Mouse (Mus musculus): ENCODE data around the gene Vwa2. TPM values are rescaled to one million over a fixed set of nuclear protein-coding genes. Genes with fewer than 3 reads are reported as not detected.

The Vwa2 gene
- polyA plus RNA-seq, 1 experiment = 0.42 TPM

DNA sequence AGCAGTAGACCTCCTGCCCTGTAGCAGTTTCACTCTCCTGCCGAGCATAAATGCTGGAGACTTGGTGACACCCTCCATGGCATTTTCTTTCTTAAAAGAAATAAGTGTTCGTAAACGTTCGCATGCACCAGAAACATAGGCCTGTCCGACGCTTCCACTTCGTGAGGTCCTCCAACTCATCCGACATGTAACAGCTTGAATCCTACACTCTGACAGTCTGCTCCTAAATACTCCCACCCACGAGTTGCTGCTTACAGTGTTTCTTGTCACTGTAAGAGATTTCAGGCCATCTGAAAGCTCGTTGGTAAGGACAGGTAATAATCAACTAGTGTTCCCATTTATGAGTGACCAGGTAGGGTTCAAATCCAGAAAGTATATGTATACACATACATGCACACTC lies 13.8 kb downstream of the Vwa2 start:
- Histone ChIP-seq H3K27ac (ENCODE audit: control insufficient read depth, insufficient read depth, low read depth, low read length) (no peak overlapping the region), H3K36me3 (ENCODE audit: control insufficient read depth, insufficient read depth, low read length) (no peaks in the 10 kb centered on the region), H3K4me1 (ENCODE audit: control insufficient read depth, insufficient read depth, low read length) (peaks cover 2% of the 10 kb centered on the region), H3K4me3 (ENCODE audit: control insufficient read depth, low read depth, low read length) (no peak overlapping the region), H3K27me3 (ENCODE audit: control insufficient read depth, insufficient read depth, low read length) (no peaks in the 10 kb centered on the region)
- no peak for TF ChIP-seq POLR2A (IDR thresholded peaks at IDR 0.05; ENCODE audit: control insufficient read depth, low read depth, low read length)

DNA sequence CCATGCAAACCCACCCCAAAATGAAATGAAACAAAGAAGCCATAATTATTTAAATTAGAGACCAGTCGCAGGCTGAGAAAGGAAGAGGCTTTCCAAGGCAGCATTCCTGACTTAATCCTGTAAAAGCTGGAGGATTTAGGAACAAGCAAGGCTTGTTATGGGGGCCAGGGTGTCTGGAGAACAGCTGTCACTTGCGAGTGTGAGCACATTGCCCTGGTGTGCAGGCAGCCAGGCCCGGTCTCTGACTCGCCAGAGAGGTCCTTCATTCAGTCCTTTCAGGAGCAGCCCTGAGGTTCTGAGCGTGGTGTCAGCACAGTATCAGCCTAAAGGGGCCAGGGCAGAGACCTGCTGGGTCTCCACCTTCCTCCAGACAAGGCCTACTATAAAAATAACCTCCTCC lies 14.6 kb downstream of the Vwa2 start:
- H3K4me1 ChIP-seq (ENCODE audit: control insufficient read depth, insufficient read depth, low read length) = peaks cover 2% of the 10 kb centered on the region
- TF ChIP-seq CTCF (IDR thresholded peaks at IDR 0.05; ENCODE audit: control insufficient read depth, insufficient read depth, insufficient replicate concordance, low read depth, low read length) (no peak), POLR2A (IDR thresholded peaks at IDR 0.05; ENCODE audit: control insufficient read depth, low read depth, low read length) (no peak)
- H3K4me3 ChIP-seq (ENCODE audit: control insufficient read depth, low read depth, low read length) = no peak overlapping the region
- no peaks in the 10 kb centered on the region for H3K36me3 ChIP-seq (ENCODE audit: control insufficient read depth, insufficient read depth, low read length)
- H3K27me3 ChIP-seq (ENCODE audit: control insufficient read depth, insufficient read depth, low read length) = no peaks in the 10 kb centered on the region
- H3K27ac ChIP-seq (ENCODE audit: control insufficient read depth, insufficient read depth, low read depth, low read length) = no peak overlapping the region

DNA sequence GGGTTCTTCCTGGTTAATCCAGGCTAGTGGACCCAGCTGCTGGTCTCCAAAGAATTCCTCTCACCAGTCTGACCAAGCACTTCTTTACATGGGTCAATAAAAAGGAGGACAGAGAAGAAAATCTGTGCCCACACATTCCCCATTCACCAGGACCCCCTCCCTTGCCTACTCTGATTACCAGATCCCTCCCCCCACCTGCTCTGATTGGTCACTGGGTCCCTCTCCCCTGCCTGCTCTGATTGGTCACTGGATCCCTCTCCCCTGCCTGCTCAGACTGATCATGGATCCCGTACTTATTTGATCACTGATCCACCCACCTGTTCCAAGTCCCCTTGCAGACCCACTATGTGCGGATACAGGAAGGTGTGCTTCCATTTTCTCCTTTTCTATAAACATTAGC lies 17.4 kb downstream of the Vwa2 start:
- H3K36me3 ChIP-seq (ENCODE audit: control insufficient read depth, insufficient read depth, low read length) = no peaks in the 10 kb centered on the region
- H3K27ac ChIP-seq (ENCODE audit: control insufficient read depth, insufficient read depth, low read depth, low read length) = no peak overlapping the region
- TF ChIP-seq CTCF (IDR thresholded peaks at IDR 0.05; ENCODE audit: control insufficient read depth, insufficient read depth, insufficient replicate concordance, low read depth, low read length) (no peak), POLR2A (IDR thresholded peaks at IDR 0.05; ENCODE audit: control insufficient read depth, low read depth, low read length) (no peak)

DNA sequence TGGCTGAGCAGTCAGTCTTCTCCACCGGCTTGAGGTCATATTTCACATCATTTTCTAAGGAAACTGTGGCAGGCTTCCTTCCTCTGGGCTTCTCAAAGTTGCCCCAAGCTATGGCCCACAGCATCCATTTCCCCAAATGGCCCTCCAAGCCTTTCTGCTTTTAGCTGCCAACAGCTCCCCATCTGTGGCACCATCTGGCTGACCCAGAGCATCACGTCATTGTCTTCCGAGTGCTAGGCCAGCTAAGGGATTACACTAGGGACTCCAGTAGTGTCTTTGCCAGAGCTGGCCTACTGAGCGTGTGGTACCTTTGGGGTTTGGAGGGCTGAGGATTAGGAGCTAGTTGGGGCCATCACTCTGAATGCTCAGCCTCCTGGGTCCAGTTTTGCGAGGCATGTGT lies 18.5 kb downstream of the Vwa2 start:
- Histone ChIP-seq H3K27me3 (ENCODE audit: control insufficient read depth, insufficient read depth, low read length) (no peaks in the 10 kb centered on the region), H3K4me1 (ENCODE audit: control insufficient read depth, insufficient read depth, low read length) (peaks cover 2% of the 10 kb centered on the region), H3K27ac (ENCODE audit: control insufficient read depth, insufficient read depth, low read depth, low read length) (no peak overlapping the region), H3K4me3 (ENCODE audit: control insufficient read depth, low read depth, low read length) (no peak overlapping the region), H3K36me3 (ENCODE audit: control insufficient read depth, insufficient read depth, low read length) (no peaks in the 10 kb centered on the region)
- TF ChIP-seq CTCF (IDR thresholded peaks at IDR 0.05; ENCODE audit: control insufficient read depth, insufficient read depth, insufficient replicate concordance, low read depth, low read length) (no peak), POLR2A (IDR thresholded peaks at IDR 0.05; ENCODE audit: control insufficient read depth, low read depth, low read length) (no peak)

More for the DNA sequence above, 17.4 kb downstream of the Vwa2 start:
- Histone ChIP-seq H3K27me3 (ENCODE audit: control insufficient read depth, insufficient read depth, low read length) (no peaks in the 10 kb centered on the region), H3K4me1 (ENCODE audit: control insufficient read depth, insufficient read depth, low read length) (peaks cover 2% of the 10 kb centered on the region), H3K4me3 (ENCODE audit: control insufficient read depth, low read depth, low read length) (no peak overlapping the region)

DNA sequence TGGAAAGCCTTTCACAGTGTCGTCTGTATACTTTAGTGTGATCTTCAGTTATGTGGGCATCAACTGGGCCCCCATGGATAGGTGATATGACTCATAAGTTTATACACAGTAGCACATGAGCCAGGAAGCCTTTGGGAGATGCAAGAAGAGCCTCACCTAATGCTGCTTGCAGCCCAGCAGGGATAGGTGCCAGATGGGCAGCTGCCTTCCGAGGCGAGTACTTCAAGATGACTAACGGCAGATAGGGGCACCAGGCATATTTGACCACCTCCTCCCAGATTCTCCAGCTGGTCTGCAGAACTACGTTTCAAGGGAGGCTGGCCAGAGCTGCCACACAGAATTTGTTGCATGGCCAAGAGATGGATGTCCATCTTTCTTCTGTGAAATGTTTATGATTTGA lies 19.3 kb downstream of the Vwa2 start:
- H3K27me3 ChIP-seq (ENCODE audit: control insufficient read depth, insufficient read depth, low read length) = no peaks in the 10 kb centered on the region
- no peak overlapping the region for H3K4me3 ChIP-seq (ENCODE audit: control insufficient read depth, low read depth, low read length)
- no peaks in the 10 kb centered on the region for H3K36me3 ChIP-seq (ENCODE audit: control insufficient read depth, insufficient read depth, low read length)
- no peak for TF ChIP-seq CTCF (IDR thresholded peaks at IDR 0.05; ENCODE audit: control insufficient read depth, insufficient read depth, insufficient replicate concordance, low read depth, low read length)
- no peak for TF ChIP-seq POLR2A (IDR thresholded peaks at IDR 0.05; ENCODE audit: control insufficient read depth, low read depth, low read length)
- H3K4me1 ChIP-seq (ENCODE audit: control insufficient read depth, insufficient read depth, low read length) = peaks cover 2% of the 10 kb centered on the region
- no peak overlapping the region for H3K27ac ChIP-seq (ENCODE audit: control insufficient read depth, insufficient read depth, low read depth, low read length)

- Histone ChIP-seq H3K4me1 (ENCODE audit: control insufficient read depth, insufficient read depth, low read length) (no peaks in the 10 kb centered on the region), H3K36me3 (ENCODE audit: control insufficient read depth, insufficient read depth, low read length) (no peaks in the 10 kb centered on the region), H3K4me3 (ENCODE audit: control insufficient read depth, low read depth, low read length) (no peak overlapping the region), H3K27me3 (ENCODE audit: control insufficient read depth, insufficient read depth, low read length) (no peaks in the 10 kb centered on the region), H3K27ac (ENCODE audit: control insufficient read depth, insufficient read depth, low read depth, low read length) (no peak overlapping the region)
- TF ChIP-seq POLR2A (IDR thresholded peaks at IDR 0.05; ENCODE audit: control insufficient read depth, low read depth, low read length) (no peak), CTCF (IDR thresholded peaks at IDR 0.05; ENCODE audit: control insufficient read depth, insufficient read depth, insufficient replicate concordance, low read depth, low read length) (no peak)
Observed at GRCm38 (mm10) chr19:56897654-56898053, 23.6 kb downstream of the Vwa2 start.

GRCm38 (mm10) chr19:56904095-56904494 lies 30.0 kb downstream of the Vwa2 start:
- TF ChIP-seq POLR2A (IDR thresholded peaks at IDR 0.05; ENCODE audit: control insufficient read depth, low read depth, low read length) = no peak
- TF ChIP-seq CTCF (IDR thresholded peaks at IDR 0.05; ENCODE audit: control insufficient read depth, insufficient read depth, insufficient replicate concordance, low read depth, low read length) = no peak
- Histone ChIP-seq H3K27me3 (ENCODE audit: control insufficient read depth, insufficient read depth, low read length) (no peaks in the 10 kb centered on the region), H3K4me1 (ENCODE audit: control insufficient read depth, insufficient read depth, low read length) (no peaks in the 10 kb centered on the region), H3K27ac (ENCODE audit: control insufficient read depth, insufficient read depth, low read depth, low read length) (no peak overlapping the region), H3K36me3 (ENCODE audit: control insufficient read depth, insufficient read depth, low read length) (no peaks in the 10 kb centered on the region), H3K4me3 (ENCODE audit: control insufficient read depth, low read depth, low read length) (no peak overlapping the region)

- Histone ChIP-seq H3K4me3 (ENCODE audit: control insufficient read depth, low read depth, low read length) (no peak overlapping the region), H3K27me3 (ENCODE audit: control insufficient read depth, insufficient read depth, low read length) (no peaks in the 10 kb centered on the region), H3K27ac (ENCODE audit: control insufficient read depth, insufficient read depth, low read depth, low read length) (no peak overlapping the region), H3K36me3 (ENCODE audit: control insufficient read depth, insufficient read depth, low read length) (no peaks in the 10 kb centered on the region), H3K4me1 (ENCODE audit: control insufficient read depth, insufficient read depth, low read length) (no peaks in the 10 kb centered on the region)
- TF ChIP-seq CTCF (IDR thresholded peaks at IDR 0.05; ENCODE audit: control insufficient read depth, insufficient read depth, insufficient replicate concordance, low read depth, low read length) = no peak
- no peak for TF ChIP-seq POLR2A (IDR thresholded peaks at IDR 0.05; ENCODE audit: control insufficient read depth, low read depth, low read length)
Observed at GRCm38 (mm10) chr19:56905395-56905794, 31.3 kb downstream of the Vwa2 start.
